Mouse (Mus musculus) CH12.LX (cell line): ENCODE results near the gene Ccdc47. TPM values are rescaled to one million over a fixed set of nuclear protein-coding genes. Genes with fewer than 3 reads are reported as not detected.
A peak's percentile ranks its signal among the peaks of the same experiment; 100 is the strongest.

ENCODE experiments used
- DNase-seq: peaks from one replicate; pipeline ENCODE4 v3.0.0-alpha.2; 2013; ENCODE audit errors: extremely low read depth
- H3K27ac ChIP-seq: 2 replicates; pipeline ENCODE4 v1.5.1; 2012; ENCODE audit warnings: low read depth, mild to moderate bottlenecking, control low read depth, moderate library complexity; ENCODE audit not compliant: insufficient read depth
- H3K27me3 ChIP-seq: replicated peaks from 2 replicates; pipeline ENCODE3; 2012; ENCODE audit warnings: inconsistent platforms
- H3K36me3 ChIP-seq, 2 experiments: replicated peaks in 1 of 2; 2 replicates each; pipeline versions ENCODE3 to v1.6.1; 2012; ENCODE audit warnings: inconsistent platforms in 1 of 2, low read length in 1 of 2, mild to moderate bottlenecking in 1 of 2, mixed read lengths in 1 of 2, moderate library complexity in 1 of 2; ENCODE audit not compliant: control insufficient read depth in 1 of 2, insufficient read depth in 1 of 2
- H3K4me1 ChIP-seq, 2 experiments: 2 replicates each; pipeline ENCODE4 v1.6.1; 2012; ENCODE audit warnings: inconsistent platforms in 1 of 2, moderate library complexity in 1 of 2; ENCODE audit not compliant: insufficient read depth in 2 of 2, control insufficient read depth in 1 of 2
- H3K4me2 ChIP-seq: 2 replicates; pipeline ENCODE4 v1.6.1; 2012; ENCODE audit warnings: low read depth, mild to moderate bottlenecking, control low read depth; ENCODE audit not compliant: poor library complexity, insufficient read depth, severe bottlenecking
- H3K4me3 ChIP-seq, 3 experiments: fragments of 150-350 bp in 1 of 3; sonication (generic) in 1 of 3; replicated peaks in 1 of 3; 2 replicates each; pipeline versions ENCODE3 to v1.5.1; 2011 to 2012; ENCODE audit warnings: low read depth in 2 of 3, low read length in 2 of 3, mild to moderate bottlenecking in 2 of 3, moderate library complexity in 2 of 3, control low read depth in 1 of 3, improper control_type of control experiment in 1 of 3, inconsistent platforms in 1 of 3, mixed read lengths in 1 of 3; ENCODE audit not compliant: poor library complexity in 1 of 3
- H3K79me2 ChIP-seq: replicated peaks from 2 replicates; pipeline ENCODE4 v1.6.1; 2012; ENCODE audit warnings: mild to moderate bottlenecking, moderate library complexity; ENCODE audit not compliant: control insufficient read depth, poor library complexity, insufficient read depth, severe bottlenecking; ENCODE audit errors: extremely low read depth
- H3K9ac ChIP-seq: 2 replicates; pipeline ENCODE4 v1.6.1; 2012; ENCODE audit warnings: low read depth, mild to moderate bottlenecking, control low read depth, moderate library complexity; ENCODE audit not compliant: insufficient read depth
- H3K9me3 ChIP-seq: replicated peaks from 2 replicates; pipeline ENCODE3; 2012; ENCODE audit warnings: low read length, inconsistent platforms, mixed read lengths
- BHLHE40 ChIP-seq: IDR thresholded peaks from 2 replicates; pipeline ENCODE4 v1.6.1; 2011; ENCODE audit warnings: mild to moderate bottlenecking, low read depth, low read length, improper control_type of control experiment
- CHD1 ChIP-seq: IDR thresholded peaks from 2 replicates; pipeline ENCODE4 v1.6.1; 2012; ENCODE audit warnings: low read depth, low read length, improper control_type of control experiment, inconsistent platforms
- CHD2 ChIP-seq: IDR thresholded peaks from 2 replicates; pipeline ENCODE4 v1.6.1; 2011; ENCODE audit warnings: low read length, improper control_type of control experiment
- ELF1 ChIP-seq: IDR thresholded peaks from 2 replicates; pipeline ENCODE4 v1.6.1; 2014; ENCODE audit warnings: low read depth, mild to moderate bottlenecking, inconsistent platforms, low read length, improper control_type of control experiment
- EP300 ChIP-seq: IDR thresholded peaks from 2 replicates; pipeline ENCODE4 v1.6.1; 2011; ENCODE audit warnings: low read length, improper control_type of control experiment
- GABPA ChIP-seq: IDR thresholded peaks from 2 replicates; pipeline ENCODE4 v1.6.1; 2012; ENCODE audit warnings: low read depth, low read length, improper control_type of control experiment, inconsistent platforms; ENCODE audit not compliant: insufficient replicate concordance
- HCFC1 ChIP-seq: IDR thresholded peaks from 2 replicates; pipeline ENCODE4 v1.6.1; 2012; ENCODE audit warnings: low read depth, mild to moderate bottlenecking, inconsistent platforms, low read length, improper control_type of control experiment
- IRF4 ChIP-seq: IDR thresholded peaks from 2 replicates; pipeline ENCODE4 v1.6.1; 2014; ENCODE audit warnings: low read depth, mild to moderate bottlenecking, inconsistent platforms, low read length, improper control_type of control experiment
- JUN ChIP-seq: IDR thresholded peaks from 2 replicates; pipeline ENCODE4 v1.6.1; 2011; ENCODE audit warnings: low read depth, mild to moderate bottlenecking, low read length, improper control_type of control experiment, moderate library complexity; ENCODE audit not compliant: insufficient read depth
- KAT2A ChIP-seq: IDR thresholded peaks from 2 replicates; pipeline ENCODE4 v1.6.1; 2012; ENCODE audit warnings: low read length, improper control_type of control experiment, inconsistent platforms; ENCODE audit not compliant: insufficient replicate concordance
- MAFK ChIP-seq: IDR thresholded peaks from 2 replicates; pipeline ENCODE4 v1.6.1; 2011; ENCODE audit warnings: low read length, improper control_type of control experiment; ENCODE audit not compliant: insufficient replicate concordance
- MAX ChIP-seq: IDR thresholded peaks from 2 replicates; pipeline ENCODE4 v1.6.1; 2011; ENCODE audit warnings: low read length, improper control_type of control experiment
- MAZ ChIP-seq: IDR thresholded peaks from 2 replicates; pipeline ENCODE4 v1.6.1; 2012; ENCODE audit warnings: low read depth, mild to moderate bottlenecking, inconsistent platforms, low read length, improper control_type of control experiment, moderate library complexity
- MYC ChIP-seq: IDR thresholded peaks from 2 replicates; pipeline ENCODE4 v1.6.1; 2011; ENCODE audit warnings: low read depth, mild to moderate bottlenecking, improper control_type of control experiment, low read length
- NRF1 ChIP-seq: IDR thresholded peaks from 2 replicates; pipeline ENCODE4 v1.6.1; 2014; ENCODE audit warnings: low read depth, mild to moderate bottlenecking, inconsistent platforms, low read length, improper control_type of control experiment, moderate library complexity
- PAX5 ChIP-seq: IDR thresholded peaks from 2 replicates; pipeline ENCODE4 v1.6.1; 2012; ENCODE audit warnings: low read length, inconsistent platforms, mixed read lengths
- POLR2A ChIP-seq: IDR thresholded peaks from 2 replicates; pipeline ENCODE4 v1.6.1; 2011; ENCODE audit warnings: low read depth, mild to moderate bottlenecking, improper control_type of control experiment, low read length
- POLR2AphosphoS2 ChIP-seq: IDR thresholded peaks from 2 replicates; pipeline ENCODE4 v1.6.1; 2011; ENCODE audit warnings: low read depth, low read length, improper control_type of control experiment
- RAD21 ChIP-seq: IDR thresholded peaks from 2 replicates; pipeline ENCODE4 v1.6.1; 2011; ENCODE audit warnings: low read depth, mild to moderate bottlenecking, low read length, improper control_type of control experiment, moderate library complexity
- RCOR1 ChIP-seq: conservative IDR thresholded peaks from 2 replicates; pipeline ENCODE4 v1.6.1; 2012; ENCODE audit warnings: low read depth, mild to moderate bottlenecking, inconsistent platforms, low read length, improper control_type of control experiment
- SIN3A ChIP-seq: IDR thresholded peaks from 2 replicates; pipeline ENCODE4 v1.6.1; 2012; ENCODE audit warnings: low read length, improper control_type of control experiment, inconsistent platforms
- SMC3 ChIP-seq: IDR thresholded peaks from 2 replicates; pipeline ENCODE4 v1.6.1; 2011; ENCODE audit warnings: low read depth, low read length, improper control_type of control experiment
- TBP ChIP-seq: conservative IDR thresholded peaks from 2 replicates; pipeline ENCODE4 v1.6.1; 2011; ENCODE audit warnings: low read depth, low read length, improper control_type of control experiment
- TCF12 ChIP-seq: IDR thresholded peaks from 2 replicates; pipeline ENCODE4 v1.6.1; 2014; ENCODE audit warnings: low read depth, mild to moderate bottlenecking, inconsistent platforms, low read length, improper control_type of control experiment
- UBTF ChIP-seq: IDR thresholded peaks from 2 replicates; pipeline ENCODE4 v1.6.1; 2012; ENCODE audit warnings: low read depth, mild to moderate bottlenecking, inconsistent platforms, low read length, improper control_type of control experiment, moderate library complexity
- USF2 ChIP-seq: conservative IDR thresholded peaks from 2 replicates; pipeline ENCODE4 v1.6.1; 2011; ENCODE audit warnings: low read depth, low read length, improper control_type of control experiment
- ZKSCAN1 ChIP-seq: IDR thresholded peaks from 2 replicates; pipeline ENCODE4 v1.6.1; 2012; ENCODE audit warnings: low read depth, inconsistent platforms, low read length, improper control_type of control experiment, borderline replicate concordance
- ZMIZ1 ChIP-seq: IDR thresholded peaks from 2 replicates; pipeline ENCODE4 v1.6.1; 2012; ENCODE audit warnings: low read depth, mild to moderate bottlenecking, inconsistent platforms, low read length, improper control_type of control experiment
- dilution Hi-C: fragments of 300-500 bp; cut with MboI; formaldehyde crosslinking; loops from 2 replicates; pipeline ENCODE4 v1.14.3; 2020; ENCODE audit warnings: low sequenced_read_pairs; ENCODE audit not compliant: extremely low pct_unique_long_range_greater_than_20kb, extremely low pct_ligation_motif_present
- in situ Hi-C: fragments of 300-500 bp; cut with MboI; formaldehyde crosslinking; loops from 3 replicates; pipeline ENCODE4 v1.14.3; 2019; ENCODE audit warnings: low sequenced_read_pairs, low pct_ligation_motif_present, low pct_unique_long_range_greater_than_20kb, mixed read lengths
- polyA plus RNA-seq: library from polyadenylated mRNA; unstranded; fragments of >175 nt; gene quantifications from 2 replicates; pipeline ENCODE4 v1.2.1, GENCODE M21; 2012; ENCODE audit warnings: low read depth; ENCODE audit not compliant: insufficient read length
- total RNA-seq, 2 experiments: library from RNA; depleted of rRNA; stranded (reverse); fragments of 300-350 nt in 1 of 2; fragments of >200 nt in 1 of 2; gene quantifications; 2 replicates each; pipeline ENCODE4 v1.2.3; 2012 to 2014

Ccdc47 gene
- total and polyA plus RNA-seq, 3 experiments, result 46.1 to 80.8 (median 53.2) TPM

GRCm38 (mm10) chr11:106256775-106257174 is 40.6 kb upstream of the Ccdc47 start:
- no peaks in the 10 kb centered on the region for H3K27me3 ChIP-seq
- H3K79me2 ChIP-seq, result peaks cover 58% of the 10 kb centered on the region
- in situ Hi-C loops, result loop anchor here (5.0 kb wide), 1 partner anchor 34 kb away; no protein-coding TSS in a partner anchor
- DNase-seq, result no peak
- peaks cover 3 to 46% of the 10 kb centered on the region in 2 experiments; a peak in 3 of 4 replicates for H3K4me1 ChIP-seq
- H3K36me3 ChIP-seq, result peaks cover 56 to 71% of the 10 kb centered on the region in 2 experiments
- dilution Hi-C loops, result no loop called here
- H3K4me2 ChIP-seq, result peak overlapping the region; percentile 90
- H3K27ac ChIP-seq, result no peak overlapping the region
- TF ChIP-seq MAFK (no peak), SMC3 (no peak), RCOR1 (no peak), POLR2AphosphoS2 (no peak), POLR2A (no peak), ELF1 (no peak), EP300 (no peak), RAD21 (no peak), ZMIZ1 (no peak), MAX (no peak), ZKSCAN1 (no peak)
- TF ChIP-seq, all 38 proteins: peak for 0
- H3K4me3 ChIP-seq, result peak overlapping the region; percentile 73 to 92 (median 78)
- no peaks in the 10 kb centered on the region for H3K9me3 ChIP-seq
- peak overlapping the region; percentile 94 for H3K9ac ChIP-seq

GRCm38 (mm10) chr11:106255685-106256451 is 39.7 kb upstream of the Ccdc47 start, which contains the start of the genes Ftsj3 and Psmc5:
Gene Ftsj3 (minus strand): TSS chr11:106256079.
Gene Psmc5 (plus strand): TSS chr11:106256154.
- H3K27me3 ChIP-seq, result no peaks in the 10 kb centered on the region
- H3K4me3 ChIP-seq, result peak within 1 kb of the TSS; percentile 73 to 92 (median 78)
- DNase-seq, result peak; percentile 98
- peak within 1 kb of the TSS; percentile 90 for H3K4me2 ChIP-seq
- H3K9ac ChIP-seq, result peak within 1 kb of the TSS; percentile 94
- dilution Hi-C loops, result no loop called here
- peaks cover 56 to 71% of the 10 kb centered on the region in 2 experiments for H3K36me3 ChIP-seq
- no peaks in the 10 kb centered on the region for H3K9me3 ChIP-seq
- H3K79me2 ChIP-seq, result peaks cover 59% of the 10 kb centered on the region
- H3K4me1 ChIP-seq, result peaks cover 3 to 54% of the 10 kb centered on the region in 2 experiments; a peak in 3 of 4 replicates
- H3K27ac ChIP-seq, result peak within 1 kb of the TSS; percentile 84
- in situ Hi-C loops, result loop anchor here (5.0 kb wide), 1 partner anchor 34 kb away; no protein-coding TSS in a partner anchor
- TF ChIP-seq RAD21, result no peak; the same call in 1 of the 2 replicates
- TF ChIP-seq RCOR1, result no peak; the same call in 1 of the 2 replicates
- no peak; the same call in 1 of the 2 replicates for TF ChIP-seq SMC3
- TF ChIP-seq ELF1, result peak; percentile 94
- peak; percentile 87 for TF ChIP-seq NRF1
- no peak for TF ChIP-seq IRF4
- no peak for TF ChIP-seq PAX5
- peak; percentile 90 for TF ChIP-seq CHD2
- no peak; the same call in 1 of the 2 replicates for TF ChIP-seq MAZ
- TF ChIP-seq POLR2A, result peak; percentile 96
- no peak for TF ChIP-seq CHD1
- peak; percentile 90; the same call in 1 of the 2 replicates for TF ChIP-seq POLR2AphosphoS2
- TF ChIP-seq MAX, result peak; percentile 99
- TF ChIP-seq TBP, result peak; percentile 91
- TF ChIP-seq JUN, result 0 out of 2 replicates have a peak, but pooled peaks have one; percentile 5
- peak; percentile 89 for TF ChIP-seq MAFK
- peak; percentile 99 for TF ChIP-seq MYC
- peak; percentile 69 for TF ChIP-seq BHLHE40
- peak; percentile 94 for TF ChIP-seq KAT2A
- TF ChIP-seq UBTF, result no peak; the same call in 1 of the 2 replicates
- peak; percentile 38; the same call in 1 of the 2 replicates for TF ChIP-seq GABPA
- TF ChIP-seq USF2, result no peak
- TF ChIP-seq SIN3A, result peak; percentile 99
- TF ChIP-seq TCF12, result peak; percentile 69
- peak; percentile 96 for TF ChIP-seq HCFC1
- no peak for TF ChIP-seq ZKSCAN1
